Mouse (Mus musculus): ENCODE measurements around the gene Tead4.

Gene Tead4

DNA sequence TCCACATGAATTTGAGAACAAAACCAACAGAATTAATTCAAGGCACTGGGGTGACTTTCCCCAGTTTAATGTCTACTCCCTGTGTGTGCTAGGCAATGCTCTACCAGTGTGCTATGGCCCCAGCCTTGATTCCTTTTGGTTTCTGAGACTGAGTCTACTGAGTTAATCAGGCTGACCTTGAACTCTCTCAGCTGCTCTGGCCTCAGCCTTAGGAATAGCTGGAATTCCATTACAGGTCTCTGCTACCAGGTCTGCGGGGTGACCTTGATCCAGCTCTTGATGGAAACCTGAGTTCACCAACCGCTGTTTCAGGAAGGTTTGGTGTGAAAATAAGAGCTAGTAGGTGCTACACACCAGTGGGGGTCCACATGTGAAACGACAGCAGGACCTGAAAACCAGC lies 1.3 kb upstream of the Tead4 start:
- no peaks in the 10 kb centered on the region for H3K36me3 ChIP-seq (ENCODE audit: control insufficient read depth, insufficient read depth, low read length, poor library complexity, severe bottlenecking)
- DNase-seq (ENCODE audit: low read depth, low spot score) = no peak

DNA sequence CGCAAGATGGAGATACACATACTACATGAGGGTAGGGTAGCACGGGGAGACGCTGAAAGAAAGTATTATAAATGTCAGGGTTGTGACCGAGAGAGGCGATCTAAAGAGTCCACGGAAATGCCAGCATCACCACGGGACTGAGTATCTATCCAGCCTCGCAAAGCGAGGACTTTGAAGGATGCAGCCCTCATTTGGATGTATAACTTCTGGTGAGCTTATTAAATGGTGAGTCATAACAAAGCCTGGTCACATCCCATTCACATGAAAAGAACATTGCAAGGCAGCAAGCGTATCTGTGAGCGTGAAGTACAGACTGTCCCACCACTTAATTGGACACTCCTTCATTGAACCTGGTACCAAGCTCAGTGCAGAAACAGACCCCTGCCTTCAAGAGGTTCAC lies 835 bp upstream of the Tead4 start:
- no peaks in the 10 kb centered on the region for H3K36me3 ChIP-seq (ENCODE audit: control insufficient read depth, insufficient read depth, low read length, poor library complexity, severe bottlenecking)
- 0 out of 2 replicates have a peak, but pooled peaks cover 1% of the 10 kb centered on the region for H3K27me3 ChIP-seq (ENCODE audit: control insufficient read depth, insufficient read depth, low read length, poor library complexity, severe bottlenecking)
- no peak for DNase-seq (ENCODE audit: low read depth, low spot score)

More for the DNA sequence above, 1.3 kb upstream of the Tead4 start:
- H3K27me3 ChIP-seq (ENCODE audit: control insufficient read depth, insufficient read depth, low read length, poor library complexity, severe bottlenecking) = 0 out of 2 replicates have a peak, but pooled peaks cover 1% of the 10 kb centered on the region

DNA sequence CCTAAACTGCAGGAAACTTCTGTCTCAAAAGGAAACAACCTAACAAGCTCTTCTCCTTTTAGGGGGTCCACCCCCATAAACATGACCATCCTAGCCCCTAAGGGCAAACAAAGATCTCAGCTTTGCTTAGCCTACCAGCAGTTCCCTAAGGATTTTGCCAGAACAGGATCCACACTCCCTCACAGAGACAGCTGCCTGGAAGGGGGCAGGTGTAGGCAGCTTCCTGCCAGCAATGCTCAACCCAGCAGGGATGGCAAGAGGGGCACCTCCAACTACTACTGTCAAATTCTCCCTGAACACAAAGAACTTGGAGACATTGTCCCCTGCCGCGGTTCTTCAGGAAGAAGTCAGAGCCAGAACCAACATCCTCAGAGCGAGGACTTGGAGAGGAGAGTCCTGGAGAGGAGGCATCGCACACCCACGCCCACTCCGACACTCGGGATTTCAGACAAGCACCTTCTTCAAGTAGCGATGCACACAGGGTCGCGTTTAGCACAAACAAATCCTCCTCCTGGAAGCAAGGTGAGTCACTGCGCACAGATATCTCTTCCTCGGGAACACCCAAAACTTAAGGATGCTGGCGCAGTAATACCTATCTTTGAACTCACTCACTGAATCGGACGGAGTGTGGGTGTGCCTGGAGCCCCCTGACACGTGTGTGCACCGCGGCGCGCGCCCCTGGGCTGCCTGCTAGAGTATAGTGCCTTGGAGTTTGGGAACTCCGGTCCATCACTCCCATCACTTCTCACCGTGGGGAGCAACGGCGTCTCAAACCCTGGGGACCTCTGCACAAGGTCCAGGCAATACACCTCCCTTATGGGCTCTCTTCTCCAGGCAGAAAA lies 1.1 kb downstream of the Tead4 start:
- 0 out of 2 replicates have a peak, but pooled peaks cover 1% of the 10 kb centered on the region for H3K27me3 ChIP-seq (ENCODE audit: control insufficient read depth, insufficient read depth, low read length, poor library complexity, severe bottlenecking)
- no peak for DNase-seq (ENCODE audit: low read depth, low spot score)
- H3K36me3 ChIP-seq (ENCODE audit: control insufficient read depth, insufficient read depth, low read length, poor library complexity, severe bottlenecking) = no peaks in the 10 kb centered on the region

DNA sequence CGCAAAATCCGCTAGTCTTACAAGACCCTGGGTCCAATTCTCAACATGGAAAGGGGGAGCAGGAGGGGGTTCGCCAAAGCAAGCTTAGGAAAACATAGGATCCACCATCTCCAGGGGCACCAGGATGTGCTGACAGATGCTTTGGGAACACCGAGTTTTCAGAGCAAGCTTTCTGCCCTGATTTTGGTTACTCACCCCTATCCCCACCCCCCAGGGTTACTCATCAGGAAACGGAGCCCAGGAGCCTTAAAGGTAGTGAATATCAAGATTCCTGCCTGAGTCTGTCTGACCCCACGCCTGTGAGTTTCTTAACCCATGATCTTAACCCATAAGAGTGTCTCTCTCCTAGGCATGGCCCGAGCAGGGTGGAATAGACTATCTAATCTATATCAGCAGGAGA lies 2.4 kb downstream of the Tead4 start:
- 0 out of 2 replicates have a peak, but pooled peaks cover 1% of the 10 kb centered on the region for H3K27me3 ChIP-seq (ENCODE audit: control insufficient read depth, insufficient read depth, low read length, poor library complexity, severe bottlenecking)
- no peaks in the 10 kb centered on the region for H3K36me3 ChIP-seq (ENCODE audit: control insufficient read depth, insufficient read depth, low read length, poor library complexity, severe bottlenecking)
- DNase-seq (ENCODE audit: low read depth, low spot score) = no peak

DNA sequence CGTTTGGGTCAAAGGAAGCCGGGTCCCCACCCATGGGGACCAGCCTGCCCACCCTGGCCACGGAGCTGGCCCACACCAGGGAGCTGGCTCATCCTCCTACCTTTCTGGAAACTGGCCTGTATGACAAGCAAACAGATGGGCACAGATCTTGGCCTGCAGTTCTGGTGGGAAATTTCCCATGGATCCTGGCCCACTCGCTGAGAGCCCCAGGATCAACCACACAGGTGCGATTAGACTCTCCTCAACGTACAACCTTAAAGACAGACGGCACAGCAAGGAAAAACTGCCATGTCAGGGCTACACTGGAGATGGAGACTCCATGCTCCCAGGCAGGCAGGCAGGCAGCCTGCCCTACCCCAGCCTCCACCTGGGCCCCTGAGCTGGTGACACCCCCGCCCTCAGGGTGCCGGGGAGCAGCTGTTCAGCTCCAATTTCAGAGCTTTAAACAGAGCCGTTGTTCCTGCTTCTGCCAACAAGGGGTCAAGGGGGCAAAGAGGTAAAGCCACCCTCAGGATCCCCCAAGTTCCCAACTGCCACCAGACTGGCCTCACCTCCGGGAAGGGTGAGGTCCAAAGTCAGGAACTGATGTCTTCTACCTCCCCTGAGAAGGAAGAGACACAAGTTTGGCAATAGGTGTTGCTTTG lies 3.8 kb downstream of the Tead4 start:
- Histone ChIP-seq H3K27me3 (ENCODE audit: control insufficient read depth, insufficient read depth, low read length, poor library complexity, severe bottlenecking) (0 out of 2 replicates have a peak, but pooled peaks cover 1% of the 10 kb centered on the region), H3K36me3 (ENCODE audit: control insufficient read depth, insufficient read depth, low read length, poor library complexity, severe bottlenecking) (no peaks in the 10 kb centered on the region)
- DNase-seq (ENCODE audit: low read depth, low spot score) = no peak

DNA sequence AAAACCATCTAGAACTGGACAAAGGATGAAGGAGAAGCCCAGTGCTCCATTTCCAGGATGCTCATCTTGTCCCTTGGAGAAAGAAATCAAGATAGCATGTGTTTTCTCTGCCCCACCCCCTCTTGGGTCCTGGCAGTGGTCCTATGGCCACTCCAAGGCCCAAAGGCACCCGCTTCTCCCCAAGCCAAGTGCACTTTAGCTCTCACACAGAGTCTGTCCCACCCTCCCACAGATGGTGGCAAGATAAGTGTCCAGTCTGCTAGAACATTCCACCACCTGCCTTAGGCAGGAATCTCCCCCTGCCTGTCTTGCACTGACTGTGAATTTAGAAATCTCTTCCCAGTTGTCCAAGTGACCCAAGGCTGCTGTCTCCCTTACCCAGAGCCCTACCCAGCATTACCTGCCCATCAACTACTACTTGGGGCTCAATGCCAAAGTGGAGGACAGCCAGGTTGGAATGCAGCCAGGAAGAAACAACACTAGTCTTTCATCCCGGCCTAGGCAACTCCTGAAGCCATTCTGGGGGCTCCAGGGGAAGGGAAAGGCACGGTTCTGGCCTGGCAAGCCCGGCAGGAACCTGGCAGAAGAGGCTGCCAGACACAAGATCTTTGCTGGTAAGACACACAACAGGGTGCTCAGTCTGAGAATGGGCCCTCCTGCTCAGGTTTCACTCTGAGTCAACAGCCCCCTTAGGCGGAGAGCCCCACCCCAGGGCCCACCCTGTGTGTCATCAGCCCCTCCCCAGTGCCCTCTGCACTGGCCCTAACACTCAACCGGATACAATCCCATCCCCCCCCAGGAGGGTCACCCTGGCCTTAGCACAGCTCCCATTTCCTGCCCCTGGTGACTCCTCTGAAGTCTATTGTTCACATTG lies 4.5 kb downstream of the Tead4 start:
- DNase-seq (ENCODE audit: low read depth, low spot score) = no peak
- Histone ChIP-seq H3K36me3 (ENCODE audit: control insufficient read depth, insufficient read depth, low read length, poor library complexity, severe bottlenecking) (no peaks in the 10 kb centered on the region), H3K27me3 (ENCODE audit: control insufficient read depth, insufficient read depth, low read length, poor library complexity, severe bottlenecking) (0 out of 2 replicates have a peak, but pooled peaks cover 1% of the 10 kb centered on the region)

DNA sequence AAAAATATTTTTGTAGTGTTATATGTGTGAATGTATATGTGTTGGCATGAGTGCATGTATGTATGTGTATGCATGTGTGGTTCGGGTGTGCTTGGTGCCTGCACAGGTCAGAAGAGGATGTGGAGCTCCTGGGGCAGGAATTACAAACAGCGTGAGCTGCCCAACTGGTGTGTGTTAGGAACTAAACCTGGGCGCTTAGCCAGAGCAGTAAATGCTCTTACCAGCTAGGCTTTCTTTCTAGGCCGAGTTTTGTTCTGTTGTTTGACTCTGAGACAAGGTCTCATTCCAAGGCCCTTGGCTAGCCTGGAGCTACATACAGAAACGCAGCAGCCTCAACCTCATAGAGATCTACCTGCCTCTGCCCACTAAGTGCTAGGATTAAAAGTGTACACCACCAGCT lies 9.3 kb downstream of the Tead4 start:
- no peaks in the 10 kb centered on the region for H3K27me3 ChIP-seq (ENCODE audit: control insufficient read depth, insufficient read depth, low read length, poor library complexity, severe bottlenecking)
- H3K36me3 ChIP-seq (ENCODE audit: control insufficient read depth, insufficient read depth, low read length, poor library complexity, severe bottlenecking) = no peaks in the 10 kb centered on the region
- no peak for DNase-seq (ENCODE audit: low read depth, low spot score)

DNA sequence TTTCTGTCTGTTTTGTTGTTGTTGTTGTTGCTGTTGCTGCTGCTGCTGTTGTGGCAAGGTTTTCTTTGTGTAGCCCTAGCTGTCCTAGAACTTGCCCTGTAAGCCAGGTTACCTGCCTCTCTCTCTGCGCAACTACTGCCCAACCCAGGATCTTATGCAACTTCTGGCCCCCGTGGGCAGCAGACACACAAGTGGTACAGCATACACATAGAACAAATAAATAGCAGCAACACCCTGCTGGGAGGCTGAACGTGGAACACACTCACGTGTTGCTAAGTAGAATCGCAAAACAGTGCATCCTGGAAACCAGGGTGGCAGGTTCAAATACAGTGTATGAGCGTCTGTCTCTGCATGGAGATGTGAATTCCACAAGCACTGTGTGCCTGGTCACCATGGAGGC lies 11.9 kb downstream of the Tead4 start:
- no peak for DNase-seq (ENCODE audit: low read depth, low spot score)
- no peaks in the 10 kb centered on the region for H3K36me3 ChIP-seq (ENCODE audit: control insufficient read depth, insufficient read depth, low read length, poor library complexity, severe bottlenecking)
- no peaks in the 10 kb centered on the region for H3K27me3 ChIP-seq (ENCODE audit: control insufficient read depth, insufficient read depth, low read length, poor library complexity, severe bottlenecking)

DNA sequence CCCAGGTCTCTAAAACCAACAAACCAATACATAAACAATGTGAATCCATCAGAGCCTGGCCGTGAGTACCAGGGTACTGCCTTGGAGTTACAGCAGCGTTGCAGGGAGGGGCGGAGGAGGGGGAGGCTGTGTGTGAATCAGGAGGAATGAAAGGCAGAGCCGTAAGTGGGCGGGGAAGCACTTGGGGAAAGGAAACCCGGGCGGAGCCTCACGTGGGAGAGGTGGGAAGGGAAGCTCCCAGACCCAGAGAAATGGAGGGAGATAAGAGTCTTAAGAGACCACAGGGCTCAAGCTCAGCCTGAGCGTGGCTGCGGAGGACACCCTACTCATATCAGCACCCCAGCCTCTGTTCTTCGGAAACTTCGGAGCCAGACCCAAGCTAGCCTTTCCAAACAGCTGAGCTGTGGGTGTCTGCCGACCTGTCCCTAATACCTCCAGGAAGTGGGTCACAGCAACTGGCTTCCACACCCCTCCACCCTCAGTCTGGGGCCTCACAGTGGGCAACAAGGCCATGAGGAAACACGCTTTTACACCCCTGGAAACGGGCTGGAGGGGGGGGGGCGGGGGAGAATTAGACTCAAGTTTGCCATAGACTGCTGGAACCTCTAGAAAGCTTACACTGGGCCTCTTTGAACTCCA lies 14.7 kb downstream of the Tead4 start:
- no peaks in the 10 kb centered on the region for H3K27me3 ChIP-seq (ENCODE audit: control insufficient read depth, insufficient read depth, low read length, poor library complexity, severe bottlenecking)
- no peak for DNase-seq (ENCODE audit: low read depth, low spot score)
- H3K36me3 ChIP-seq (ENCODE audit: control insufficient read depth, insufficient read depth, low read length, poor library complexity, severe bottlenecking) = no peaks in the 10 kb centered on the region

DNA sequence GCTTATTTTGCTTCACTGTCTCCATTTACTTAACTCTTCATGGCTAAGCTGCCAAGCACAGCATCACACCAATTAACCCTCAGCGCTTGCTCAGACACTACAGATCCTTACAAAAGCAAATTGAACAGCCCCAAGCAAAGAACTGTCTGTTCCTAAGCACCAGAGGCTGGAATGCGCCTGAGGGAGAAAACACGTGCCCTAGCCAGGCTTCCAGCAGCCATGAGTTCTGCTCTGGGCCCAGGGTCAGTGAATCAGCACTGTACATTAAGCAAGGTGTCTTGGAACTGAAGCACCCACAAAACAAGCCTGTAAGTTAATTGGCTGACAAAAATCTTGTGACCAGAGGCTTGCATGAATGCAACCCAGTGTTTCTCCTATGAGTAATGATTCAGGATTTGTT lies 18.5 kb downstream of the Tead4 start:
- Histone ChIP-seq H3K27me3 (ENCODE audit: control insufficient read depth, insufficient read depth, low read length, poor library complexity, severe bottlenecking) (no peaks in the 10 kb centered on the region), H3K36me3 (ENCODE audit: control insufficient read depth, insufficient read depth, low read length, poor library complexity, severe bottlenecking) (no peaks in the 10 kb centered on the region)
- DNase-seq (ENCODE audit: low read depth, low spot score) = no peak

DNA sequence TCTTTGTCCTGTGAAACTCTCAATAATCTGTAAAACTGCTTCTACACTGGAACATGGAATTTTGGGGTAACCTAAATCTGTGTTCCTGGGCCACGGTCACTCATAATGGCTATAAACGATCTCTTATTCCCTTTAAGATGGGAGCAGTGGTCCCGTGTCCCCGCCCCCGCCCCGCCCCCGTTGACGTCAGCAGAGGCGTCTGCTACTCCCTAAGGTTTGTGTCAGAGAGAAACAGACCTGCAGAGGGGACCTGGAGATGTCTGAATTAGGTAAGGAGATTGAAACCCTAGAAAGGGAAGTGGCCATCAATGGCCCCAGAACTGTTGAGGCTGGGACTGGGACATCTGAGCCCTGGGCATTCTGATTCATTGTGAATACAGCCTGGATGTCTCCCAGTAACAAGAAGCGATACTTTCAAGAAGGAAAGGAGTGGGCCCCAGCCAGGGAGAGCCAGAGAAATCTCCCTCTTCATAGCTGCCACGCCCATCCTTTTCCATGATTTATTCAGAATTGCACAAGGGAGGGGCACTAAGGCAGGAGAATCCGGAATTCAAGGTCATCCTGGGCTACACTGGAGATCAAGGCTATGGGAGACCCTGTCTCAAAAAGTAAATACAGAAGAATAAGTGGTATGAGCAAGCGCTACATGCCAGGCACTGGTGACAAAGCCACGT lies 20.0 kb downstream of the Tead4 start:
- DNase-seq (ENCODE audit: low read depth, low spot score) = no peak
- H3K27me3 ChIP-seq (ENCODE audit: control insufficient read depth, insufficient read depth, low read length, poor library complexity, severe bottlenecking) = no peaks in the 10 kb centered on the region
- H3K36me3 ChIP-seq (ENCODE audit: control insufficient read depth, insufficient read depth, low read length, poor library complexity, severe bottlenecking) = no peaks in the 10 kb centered on the region

DNA sequence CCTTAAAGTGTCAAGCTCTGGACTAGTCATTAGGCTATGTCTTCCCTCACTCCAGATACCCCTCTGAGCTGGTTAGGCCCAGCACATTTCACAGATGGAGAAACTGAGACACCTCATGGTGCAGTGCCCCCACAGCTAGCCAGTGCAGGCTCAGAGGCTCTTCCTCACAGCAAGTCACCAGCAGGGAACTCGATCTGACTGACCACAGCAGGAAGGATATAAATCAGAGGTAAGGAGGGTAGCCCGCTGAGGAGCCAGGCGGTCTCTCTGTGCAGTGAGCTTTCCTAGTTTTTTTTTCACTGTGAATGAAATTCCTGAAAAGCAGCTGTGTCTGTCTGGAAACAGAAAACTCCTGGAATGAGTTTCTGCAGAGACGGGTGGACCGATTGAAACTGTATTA lies 21.0 kb downstream of the Tead4 start:
- DNase-seq (ENCODE audit: low read depth, low spot score) = no peak
- Histone ChIP-seq H3K27me3 (ENCODE audit: control insufficient read depth, insufficient read depth, low read length, poor library complexity, severe bottlenecking) (no peaks in the 10 kb centered on the region), H3K36me3 (ENCODE audit: control insufficient read depth, insufficient read depth, low read length, poor library complexity, severe bottlenecking) (no peaks in the 10 kb centered on the region)

DNA sequence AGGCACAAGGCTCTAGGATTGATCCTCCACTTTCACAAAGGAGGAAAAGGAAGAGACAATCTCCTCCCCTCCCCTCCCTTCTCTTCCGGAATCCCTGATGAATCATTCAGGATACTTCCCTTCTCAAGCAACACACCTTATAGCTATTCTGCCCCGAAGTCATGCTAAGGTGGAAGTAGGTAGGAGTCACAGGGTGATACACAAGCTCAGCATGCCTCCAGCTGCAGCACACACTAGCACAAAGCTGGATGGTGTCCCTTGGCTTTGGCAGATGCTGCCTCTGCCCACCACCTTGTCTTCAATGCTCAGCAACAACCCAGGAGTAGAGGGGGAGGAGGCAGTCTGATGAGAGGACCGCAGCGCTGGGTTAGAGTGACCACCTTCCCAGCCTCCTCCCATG lies 21.5 kb downstream of the Tead4 start:
- H3K36me3 ChIP-seq (ENCODE audit: control insufficient read depth, insufficient read depth, low read length, poor library complexity, severe bottlenecking) = no peaks in the 10 kb centered on the region
- H3K27me3 ChIP-seq (ENCODE audit: control insufficient read depth, insufficient read depth, low read length, poor library complexity, severe bottlenecking) = no peaks in the 10 kb centered on the region
- no peak for DNase-seq (ENCODE audit: low read depth, low spot score)
